Mouse (Mus musculus) thymus, adult 18-20 months (tissue): ENCODE data around the gene Rer1.
"Not testable (repeated sequence)": the region's sequence is repeated elsewhere in the genome, so short reads cannot be mapped to it uniquely, and the experiment has no call there.

Source experiments
- DNase-seq, 2 experiments: peaks; one replicate each; pipeline ENCODE4 v3.0.0; 2022; ENCODE audit warnings: mixed read lengths in 2 of 2

The Rer1 gene

GRCm38 (mm10) chr4:155113766-155114410, 27.7 kb upstream of the Rer1 start:
- no peak for DNase-seq

GRCm38 (mm10) chr4:155109471-155109870, 23.3 kb upstream of the Rer1 start:
- no peak for DNase-seq

- DNase-seq, result no peak
These were observed 21.7 kb upstream of the Rer1 start for GRCm38 (mm10) chr4:155107886-155108285.

GRCm38 (mm10) chr4:155098572-155098971, 12.4 kb upstream of the Rer1 start:
- no peak for DNase-seq

- DNase-seq, result no peak
These were observed 11.3 kb upstream of the Rer1 start for GRCm38 (mm10) chr4:155097452-155097851.

- DNase-seq, result no peak
These were observed 9.8 kb upstream of the Rer1 start for GRCm38 (mm10) chr4:155095967-155096366.

GRCm38 (mm10) chr4:155095238-155095900, 9.2 kb upstream of the Rer1 start:
- DNase-seq, result peak; percentile 50 to 62

- peak; percentile 26 to 44 for DNase-seq
These were observed 8.4 kb upstream of the Rer1 start for GRCm38 (mm10) chr4:155094565-155094964.

GRCm38 (mm10) chr4:155093431-155094149, 7.4 kb upstream of the Rer1 start:
- no peak for DNase-seq

- no peak for DNase-seq
These were observed 6.7 kb upstream of the Rer1 start for GRCm38 (mm10) chr4:155092718-155093430.

GRCm38 (mm10) chr4:155090688-155091449, 4.7 kb upstream of the Rer1 start:
- no peak for DNase-seq

GRCm38 (mm10) chr4:155090147-155090546, 4.0 kb upstream of the Rer1 start:
- no peak for DNase-seq

GRCm38 (mm10) chr4:155089241-155089640, 3.1 kb upstream of the Rer1 start:
- DNase-seq, result no peak

- no peak for DNase-seq
These were observed 725 bp downstream of the Rer1 start for GRCm38 (mm10) chr4:155085206-155086107.

GRCm38 (mm10) chr4:155084351-155084750, 1.8 kb downstream of the Rer1 start:
- no peak for DNase-seq

- no peak for DNase-seq
These were observed 2.6 kb downstream of the Rer1 start for GRCm38 (mm10) chr4:155083553-155083952.

- no peak for DNase-seq
These were observed 6.5 kb downstream of the Rer1 start for GRCm38 (mm10) chr4:155079666-155080065.

GRCm38 (mm10) chr4:155078808-155079207, 7.4 kb downstream of the Rer1 start:
- not testable (repeated sequence) for DNase-seq

- DNase-seq, result no peak
These were observed 9.5 kb downstream of the Rer1 start for GRCm38 (mm10) chr4:155076677-155077076.

GRCm38 (mm10) chr4:155075813-155076212, 10.4 kb downstream of the Rer1 start:
- DNase-seq, result no peak

GRCm38 (mm10) chr4:155075137-155075536, 11.0 kb downstream of the Rer1 start:
- no peak for DNase-seq
